28 mouse cellular contexts compared by ENCODE assay signal in genomic region chr10:18788601-18789000, GRCm38 (mm10). TPM values are rescaled to one million over a fixed set of nuclear protein-coding genes. Genes with fewer than 3 reads are reported as not detected.
"Had no signal": no experiment of that assay in that cellular context is flagged by ENCODE, and none has a peak within 500 bp of the region (broad histone marks: within the 10 kb centered on the region; RNA-seq: fewer than 3 reads in every experiment).

No protein-coding gene starts in this region.

- H3K4me3 ChIP-seq: gastrocnemius, adult 2 months; heart, embryonic 10.5 days; heart, embryonic 12.5 days; hindbrain, embryonic 10.5 days; hindbrain, embryonic 12.5 days; intestine, embryonic 15.5 days; layer of hippocampus, adult 2 months; left cerebral cortex, adult 2 months; limb, embryonic 10.5 days; limb, embryonic 12.5 days; liver, embryonic 13.5 days had no signal

- H3K4me1 ChIP-seq: heart, embryonic 10.5 days; heart, embryonic 12.5 days; hindbrain, embryonic 10.5 days; hindbrain, embryonic 12.5 days; intestine, embryonic 15.5 days; limb, embryonic 10.5 days; limb, embryonic 12.5 days; liver, embryonic 13.5 days had no signal

- H3K27me3 ChIP-seq: heart, embryonic 12.5 days; hindbrain, embryonic 12.5 days; intestine, embryonic 15.5 days; limb, embryonic 12.5 days; liver, embryonic 13.5 days had no signal

- DNase-seq: gastrocnemius, adult 2 months; gastrocnemius, postnatal 10 days; gastrocnemius, postnatal 25 days; heart, adult 18-20 months; heart, postnatal 10 days; heart, postnatal 4 days; kidney, adult 18-20 months; kidney, adult 8-10 months; kidney, postnatal 10 days; kidney, postnatal 25 days; kidney, postnatal 4 days; liver; liver, embryonic 13.5 days had no signal

- H3K36me3 ChIP-seq: heart, embryonic 10.5 days; heart, embryonic 12.5 days; hindbrain, embryonic 10.5 days; hindbrain, embryonic 12.5 days; intestine, embryonic 15.5 days; limb, embryonic 10.5 days; limb, embryonic 12.5 days; liver, embryonic 13.5 days had no signal

- H3K27ac ChIP-seq: gastrocnemius, adult 2 months; heart, embryonic 10.5 days; hindbrain, embryonic 10.5 days; hindbrain, embryonic 12.5 days; hindbrain, embryonic 14.5 days; intestine, embryonic 15.5 days; layer of hippocampus, adult 2 months; left cerebral cortex, adult 2 months; limb, embryonic 10.5 days; limb, embryonic 12.5 days; liver, embryonic 13.5 days had no signal

RNA-seq across cellular contexts. Expression of gene Gm4922, which starts 2.0 kb away (rescaled TPM):
- polyA plus RNA-seq: heart, embryonic 10.5 days; heart, embryonic 12.5 days; heart, embryonic 14.5 days; hindbrain, embryonic 10.5 days; inflammation-experienced regulatory T-cells, adult 6 months; kidney, embryonic 14.5 days; limb, embryonic 10.5 days; limb, embryonic 14.5 days; liver, embryonic 11.5 days; liver, embryonic 13.5 days had no signal
